Mouse (Mus musculus) lung, embryonic 14.5 days (tissue): Measurements from ENCODE around the gene Plekhh3. TPM values are rescaled to one million over a fixed set of nuclear protein-coding genes. Genes with fewer than 3 reads are reported as not detected.
"Not testable (repeated sequence)": the region's sequence is repeated elsewhere in the genome, so short reads cannot be mapped to it uniquely, and the experiment has no call there.

Experiments used
- ATAC-seq: fragments of 200-750 bp; cut with Nextera tagmentation; 2 replicates; pipeline ENCODE4 v1.8.0; 2017; ENCODE audit warnings: mild to moderate bottlenecking, moderate TSS enrichment, moderate library complexity; ENCODE audit not compliant: insufficient read depth
- DNase-seq: peaks from one replicate; pipeline ENCODE4 v3.0.0-alpha.2; 2015
- H3K27ac ChIP-seq: fragments of 300-500 bp; sonication (generic); 2 replicates; pipeline ENCODE4 v1.5.1; 2014; ENCODE audit warnings: low read depth, mild to moderate bottlenecking, moderate library complexity
- H3K27me3 ChIP-seq: fragments of 300-500 bp; sonication (generic); 2 replicates; pipeline ENCODE4 v1.6.1; 2014; ENCODE audit warnings: low read length, control low read depth; ENCODE audit not compliant: insufficient read depth
- H3K36me3 ChIP-seq: fragments of 300-500 bp; sonication (generic); 2 replicates; pipeline ENCODE4 v1.6.1; 2014; ENCODE audit warnings: control low read depth; ENCODE audit not compliant: insufficient read depth
- H3K4me1 ChIP-seq: fragments of 300-500 bp; sonication (generic); 2 replicates; pipeline ENCODE4 v1.6.1; 2014; ENCODE audit warnings: antibody characterized with exemption, control low read depth; ENCODE audit not compliant: insufficient read depth
- H3K4me2 ChIP-seq: fragments of 300-500 bp; sonication (generic); 2 replicates; pipeline ENCODE4 v1.6.1; 2014; ENCODE audit warnings: mild to moderate bottlenecking
- H3K4me3 ChIP-seq: fragments of 300-500 bp; sonication (generic); 2 replicates; pipeline ENCODE4 v1.5.1; 2014; ENCODE audit warnings: low read depth, low read length
- H3K9ac ChIP-seq: fragments of 300-500 bp; sonication (generic); 2 replicates; pipeline ENCODE4 v1.6.1; 2014
- H3K9me3 ChIP-seq: fragments of 300-500 bp; sonication (generic); 2 replicates; pipeline ENCODE4 v1.6.1; 2016; ENCODE audit warnings: low read depth, low read length, control low read depth
- CTCF ChIP-seq: IDR thresholded peaks from 2 replicates; pipeline ENCODE4 v1.5.1; 2016; ENCODE audit warnings: antibody characterized with exemption, low read depth
- WGBS: fragments of 180-500 bp; shearing (Covaris S2); extraction: QIAGEN DNeasy Blood & Tissue Kit; methylation state at CpG from one replicate; pipeline ENCODE4 v1.1.7; 2014; 5-methylcytosine and 5-hydroxymethylcytosine counted together
- polyA plus RNA-seq: library from polyadenylated mRNA; unstranded; fragments of >200 nt; fragmentation: Nextera tagmentation; extraction: Ambion mirVana; gene quantifications from 2 replicates; pipeline ENCODE4 v1.2.1, GENCODE M21; 2014

Gene Plekhh3
- polyA plus RNA-seq, 1 experiment from 2014 or later: 15.9 TPM

GRCm38 (mm10) chr11:101127075-101127474 lies 44.1 kb downstream of the Plekhh3 start:
- Histone ChIP-seq H3K4me3 (no peak overlapping the region), H3K36me3 (peaks cover 38% of the 10 kb centered on the region), H3K4me2 (no peak overlapping the region), H3K27me3 (no peaks in the 10 kb centered on the region), H3K4me1 (no peaks in the 10 kb centered on the region), H3K9ac (no peak overlapping the region), H3K27ac (no peak overlapping the region), H3K9me3 (no peaks in the 10 kb centered on the region)
- peak; percentile 15 for DNase-seq
- no peak for ATAC-seq
- WGBS: 83% methylated on average over 1 of the region's 1 CpGs
- peak; percentile 41 for TF ChIP-seq CTCF

DNA sequence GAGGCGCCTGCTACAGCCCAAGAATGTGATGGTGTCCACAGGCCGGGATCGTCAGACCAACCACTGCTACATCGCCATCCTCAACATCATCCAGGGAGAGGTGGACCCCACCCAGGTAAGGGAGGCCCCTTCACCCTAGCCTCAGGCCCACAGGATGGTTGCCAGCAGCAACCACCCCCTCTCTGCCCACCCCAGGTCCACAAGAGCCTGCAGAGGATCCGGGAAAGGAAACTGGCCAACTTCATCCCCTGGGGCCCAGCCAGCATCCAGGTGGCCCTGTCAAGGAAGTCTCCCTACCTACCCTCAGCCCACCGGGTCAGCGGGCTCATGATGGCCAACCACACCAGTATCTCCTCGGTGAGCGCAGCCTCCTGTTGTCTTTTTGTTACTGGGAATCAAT lies 46.1 kb downstream of the Plekhh3 start:
- H3K9ac ChIP-seq, H3K4me1 ChIP-seq, DNase-seq, H3K27me3 ChIP-seq, H3K4me3 ChIP-seq, H3K4me2 ChIP-seq, H3K9me3 ChIP-seq, H3K27ac ChIP-seq, ATAC-seq: not testable (repeated sequence)
- H3K36me3 ChIP-seq: peaks cover 38% of the 10 kb centered on the region
- 97% methylated on average over 6 of the region's 9 CpGs for WGBS

- DNase-seq, H3K27ac ChIP-seq, H3K27me3 ChIP-seq, H3K4me3 ChIP-seq, H3K9me3 ChIP-seq, H3K4me1 ChIP-seq, H3K9ac ChIP-seq, H3K4me2 ChIP-seq, ATAC-seq: not testable (repeated sequence)
- 92% methylated on average over 8 of the region's 8 CpGs for WGBS
- peaks cover 38% of the 10 kb centered on the region for H3K36me3 ChIP-seq
Measured at GRCm38 (mm10) chr11:101124494-101124893, 46.7 kb downstream of the Plekhh3 start.

DNA sequence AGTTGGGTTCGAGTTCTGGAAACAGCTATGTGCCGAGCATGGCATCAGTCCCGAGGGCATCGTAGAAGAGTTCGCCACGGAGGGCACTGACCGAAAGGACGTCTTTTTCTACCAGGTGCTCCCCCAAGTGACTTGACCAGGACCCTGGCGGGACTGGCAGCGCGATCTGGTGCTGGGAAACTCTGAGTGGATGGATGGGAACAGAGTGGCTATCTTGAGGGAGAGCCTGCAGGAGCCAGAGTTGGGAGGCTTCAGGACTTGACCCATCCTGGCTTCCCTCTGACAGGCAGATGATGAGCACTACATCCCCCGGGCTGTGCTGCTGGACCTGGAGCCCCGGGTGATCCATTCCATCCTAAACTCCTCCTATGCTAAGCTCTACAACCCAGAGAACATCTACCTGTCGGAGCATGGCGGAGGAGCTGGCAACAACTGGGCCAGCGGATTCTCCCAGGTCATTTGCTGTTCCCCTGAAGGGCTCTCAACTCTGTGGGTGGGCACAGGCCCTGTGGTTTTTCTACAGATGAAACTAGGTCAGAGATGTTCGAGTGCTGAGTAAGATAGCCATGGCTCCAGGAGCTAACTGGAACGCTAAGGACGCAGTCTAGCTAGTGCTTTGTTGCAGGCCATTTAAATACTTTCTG lies 50.5 kb downstream of the Plekhh3 start:
- Histone ChIP-seq H3K27ac (peak overlapping the region; percentile 92), H3K4me2 (peak overlapping the region; percentile 96), H3K27me3 (no peaks in the 10 kb centered on the region), H3K4me3 (peak overlapping the region; percentile 91), H3K9ac (peak overlapping the region; percentile 77), H3K9me3 (no peaks in the 10 kb centered on the region), H3K4me1 (peaks cover 16% of the 10 kb centered on the region), H3K36me3 (peaks cover 35% of the 10 kb centered on the region)
- WGBS: 16% methylated on average over 19 of the region's 19 CpGs
- DNase-seq (no peak), ATAC-seq (no peak)
- no peak for TF ChIP-seq CTCF

DNA sequence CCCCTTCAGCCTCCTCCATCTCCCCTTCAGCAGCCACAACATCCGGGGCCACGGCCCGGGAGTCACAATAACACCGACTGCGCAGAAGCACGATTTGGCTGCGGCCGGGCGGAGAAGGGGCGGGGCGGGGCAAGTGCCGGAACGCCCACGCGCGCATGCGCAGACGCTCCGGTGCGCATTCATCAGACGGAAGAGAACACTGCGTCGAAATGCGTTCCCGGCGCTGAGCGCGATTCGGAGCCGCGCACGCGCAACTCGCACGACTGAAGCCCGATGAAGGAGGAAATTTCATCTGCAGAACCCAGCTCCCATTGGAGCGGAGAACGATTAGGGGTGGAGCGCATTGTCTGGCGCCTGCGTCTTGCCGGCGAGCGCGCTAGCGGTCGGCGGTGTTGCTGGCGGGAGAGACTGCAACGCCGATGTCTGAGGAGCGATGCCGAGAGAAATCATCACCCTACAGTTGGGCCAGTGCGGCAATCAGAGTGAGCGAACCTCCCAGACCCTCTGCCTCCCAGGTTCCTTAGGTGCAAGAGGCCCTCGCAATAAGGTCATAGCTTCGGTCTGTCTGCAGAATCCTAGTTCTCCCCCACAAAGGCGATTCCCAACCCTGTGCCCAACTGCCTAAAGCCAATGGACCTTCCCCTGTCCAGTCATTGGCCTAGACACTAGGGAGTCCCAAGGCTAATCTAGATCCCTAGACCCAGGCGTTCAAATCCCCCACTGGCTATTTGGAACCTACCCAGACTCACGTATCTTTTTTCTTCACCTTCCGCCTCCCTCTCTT lies 51.2 kb downstream of the Plekhh3 start, which contains the start of the genes Retreg3 and Tubg1:
Gene Retreg3 (minus strand): TSS at position 133 of the 784 bp plus-strand sequence.
Gene Tubg1 (plus strand): TSS at position 178 of the 784 bp plus-strand sequence.
- Histone ChIP-seq H3K4me3 (peak within 1 kb of the TSS; percentile 91), H3K9ac (peak within 1 kb of the TSS; percentile 85), H3K36me3 (peaks cover 31% of the 10 kb centered on the region), H3K4me2 (peak within 1 kb of the TSS; percentile 96), H3K9me3 (no peaks in the 10 kb centered on the region), H3K27ac (peak within 1 kb of the TSS; percentile 92), H3K4me1 (peaks cover 16% of the 10 kb centered on the region), H3K27me3 (no peaks in the 10 kb centered on the region)
- under 1% methylated on average over 61 of the region's 61 CpGs for WGBS
- TF ChIP-seq CTCF: no peak
- ATAC-seq: peak; percentile 96
- peak; percentile 100 for DNase-seq

GRCm38 (mm10) chr11:101119131-101119760 lies 51.9 kb downstream of the Plekhh3 start:
- DNase-seq (peak; percentile 12), ATAC-seq (peak; percentile 80; the same call in 1 of the 2 replicates)
- Histone ChIP-seq H3K4me2 (peak overlapping the region; percentile 96), H3K4me1 (peaks cover 16% of the 10 kb centered on the region), H3K27me3 (no peaks in the 10 kb centered on the region), H3K4me3 (peak overlapping the region; percentile 91), H3K36me3 (peaks cover 32% of the 10 kb centered on the region), H3K9me3 (no peaks in the 10 kb centered on the region), H3K27ac (peak overlapping the region; percentile 87), H3K9ac (peak overlapping the region; percentile 85)
- peak; percentile 47 for TF ChIP-seq CTCF
- under 1% methylated on average over 39 of the region's 39 CpGs for WGBS

- no peak overlapping the region for H3K27ac ChIP-seq
- H3K4me2 ChIP-seq: peak overlapping the region; percentile 96
- DNase-seq (no peak), ATAC-seq (no peak)
- TF ChIP-seq CTCF: no peak
- H3K4me3 ChIP-seq: peak overlapping the region; percentile 91
- H3K27me3 ChIP-seq: no peaks in the 10 kb centered on the region
- 26% methylated on average over 4 of the region's 4 CpGs for WGBS
- H3K36me3 ChIP-seq: peaks cover 22% of the 10 kb centered on the region
- peak overlapping the region; percentile 85 for H3K9ac ChIP-seq
- H3K9me3 ChIP-seq: no peaks in the 10 kb centered on the region
- peaks cover 16% of the 10 kb centered on the region for H3K4me1 ChIP-seq
Measured at GRCm38 (mm10) chr11:101118105-101118504, 53.0 kb downstream of the Plekhh3 start.
